Mouse (Mus musculus) liver, embryonic 16.5 days (tissue): ENCODE measurements around the gene Nfkbie. TPM values are rescaled to one million over a fixed set of nuclear protein-coding genes. Genes with fewer than 3 reads are reported as not detected.

Experiments used
- ATAC-seq: fragments of 200-750 bp; cut with Nextera tagmentation; 2 replicates; pipeline ENCODE4 v1.8.0; 2017; ENCODE audit warnings: low read depth, mild to moderate bottlenecking, moderate number of reproducible peaks, moderate library complexity
- H3K27ac ChIP-seq: fragments of 300-500 bp; sonication (generic); 2 replicates; pipeline ENCODE4 v1.5.1; 2014; ENCODE audit warnings: mild to moderate bottlenecking, low read length
- H3K27me3 ChIP-seq: fragments of 300-500 bp; sonication (generic); 2 replicates; pipeline ENCODE4 v1.6.1; 2014; ENCODE audit warnings: low read depth, low read length, mixed read lengths; ENCODE audit not compliant: control insufficient read depth, insufficient read depth
- H3K36me3 ChIP-seq: fragments of 300-500 bp; sonication (generic); 2 replicates; pipeline ENCODE4 v1.6.1; 2014; ENCODE audit warnings: mild to moderate bottlenecking; ENCODE audit not compliant: control insufficient read depth, insufficient read depth
- H3K4me1 ChIP-seq: fragments of 300-500 bp; sonication (generic); 2 replicates; pipeline ENCODE4 v1.6.1; 2014; ENCODE audit warnings: low read depth, low read length, mixed read lengths; ENCODE audit not compliant: control insufficient read depth
- H3K4me2 ChIP-seq: fragments of 300-500 bp; sonication (generic); 2 replicates; pipeline ENCODE4 v1.6.1; 2014; ENCODE audit warnings: low read depth, low read length, mixed read lengths
- H3K4me3 ChIP-seq: fragments of 300-500 bp; sonication (generic); 2 replicates; pipeline ENCODE4 v1.5.1; 2014; ENCODE audit warnings: low read depth, mild to moderate bottlenecking, low read length
- H3K9ac ChIP-seq: fragments of 300-500 bp; sonication (generic); 2 replicates; pipeline ENCODE4 v1.6.1; 2014; ENCODE audit warnings: low read depth, low read length
- H3K9me3 ChIP-seq: fragments of 300-500 bp; sonication (generic); replicated peaks from 2 replicates; pipeline ENCODE4 v1.6.1; 2016; ENCODE audit warnings: low read length; ENCODE audit not compliant: control insufficient read depth
- WGBS: fragments of 180-500 bp; shearing (Covaris S2); extraction: QIAGEN DNeasy Blood & Tissue Kit; methylation state at CpG from one replicate; pipeline ENCODE4 v1.1.7; 2014; ENCODE audit not compliant: insufficient replicate concordance; 5-methylcytosine and 5-hydroxymethylcytosine counted together
- polyA plus RNA-seq: library from polyadenylated mRNA; unstranded; fragments of >200 nt; fragmentation: Nextera tagmentation; extraction: Ambion mirVana; gene quantifications from 2 replicates; pipeline ENCODE4 v1.2.1, GENCODE M21; 2015

Nfkbie gene
- polyA plus RNA-seq, 1 experiment from 2014 or later = 1.8 TPM

GRCm38 (mm10) chr17:45517549-45518215 lies 37.8 kb upstream of the Nfkbie start:
- Histone ChIP-seq H3K4me2 (no peak overlapping the region), H3K4me1 (no peaks in the 10 kb centered on the region; the same call in 1 of the 2 replicates), H3K9me3 (no peaks in the 10 kb centered on the region), H3K27ac (no peak overlapping the region), H3K4me3 (no peak overlapping the region), H3K36me3 (no peaks in the 10 kb centered on the region), H3K9ac (no peak overlapping the region), H3K27me3 (no peaks in the 10 kb centered on the region)
- 39% methylated on average over 28 of the region's 28 CpGs for WGBS
- ATAC-seq = no peak

- no peak overlapping the region for H3K9ac ChIP-seq
- H3K4me1 ChIP-seq = no peaks in the 10 kb centered on the region; the same call in 1 of the 2 replicates
- ATAC-seq = no peak
- no peak overlapping the region for H3K4me3 ChIP-seq
- no peak overlapping the region for H3K27ac ChIP-seq
- H3K4me2 ChIP-seq = no peak overlapping the region
- no peaks in the 10 kb centered on the region for H3K36me3 ChIP-seq
- H3K27me3 ChIP-seq = no peaks in the 10 kb centered on the region; the same call in 1 of the 2 replicates
- WGBS = 66% methylated on average over 12 of the region's 12 CpGs
- no peaks in the 10 kb centered on the region for H3K9me3 ChIP-seq
These were observed 36.6 kb upstream of the Nfkbie start for GRCm38 (mm10) chr17:45518766-45519475.

- Histone ChIP-seq H3K4me1 (no peaks in the 10 kb centered on the region), H3K27ac (no peak overlapping the region), H3K9ac (no peak overlapping the region), H3K4me3 (no peak overlapping the region), H3K4me2 (no peak overlapping the region), H3K36me3 (no peaks in the 10 kb centered on the region), H3K27me3 (peaks cover 3% of the 10 kb centered on the region), H3K9me3 (no peaks in the 10 kb centered on the region)
- WGBS = 71% methylated on average over 11 of the region's 11 CpGs
- ATAC-seq = no peak
These were observed 35.4 kb upstream of the Nfkbie start for GRCm38 (mm10) chr17:45520136-45520535.

- no peak within 1 kb of the TSS for H3K4me2 ChIP-seq
- no peaks in the 10 kb centered on the region for H3K9me3 ChIP-seq
- no peaks in the 10 kb centered on the region for H3K36me3 ChIP-seq
- WGBS = 2% methylated on average over 21 of the region's 21 CpGs
- H3K9ac ChIP-seq = no peak within 1 kb of the TSS
- H3K4me1 ChIP-seq = no peaks in the 10 kb centered on the region
- peaks cover 6% of the 10 kb centered on the region for H3K27me3 ChIP-seq
- no peak for ATAC-seq
- no peak within 1 kb of the TSS for H3K27ac ChIP-seq
- no peak within 1 kb of the TSS for H3K4me3 ChIP-seq
These were observed 32.2 kb upstream of the Nfkbie start, which contains the start of gene Tcte1 for GRCm38 (mm10) chr17:45523263-45523662. Tcte1 (plus strand) TSS chr17:45523434.

- Histone ChIP-seq H3K9ac (no peak overlapping the region), H3K4me3 (no peak overlapping the region), H3K9me3 (no peaks in the 10 kb centered on the region), H3K4me2 (no peak overlapping the region), H3K27ac (no peak overlapping the region), H3K4me1 (no peaks in the 10 kb centered on the region), H3K27me3 (peaks cover 13% of the 10 kb centered on the region), H3K36me3 (no peaks in the 10 kb centered on the region)
- ATAC-seq = no peak
- 42% methylated on average over 4 of the region's 4 CpGs for WGBS
These were observed 30.5 kb upstream of the Nfkbie start for GRCm38 (mm10) chr17:45524961-45525360.

- Histone ChIP-seq H3K27ac (no peak overlapping the region), H3K9me3 (no peaks in the 10 kb centered on the region), H3K4me1 (no peaks in the 10 kb centered on the region), H3K4me3 (no peak overlapping the region), H3K4me2 (no peak overlapping the region), H3K36me3 (no peaks in the 10 kb centered on the region), H3K9ac (no peak overlapping the region), H3K27me3 (peaks cover 22% of the 10 kb centered on the region)
- WGBS = 28% methylated on average over 5 of the region's 5 CpGs
- ATAC-seq = no peak
These were observed 28.9 kb upstream of the Nfkbie start for GRCm38 (mm10) chr17:45526571-45526970.

- H3K4me2 ChIP-seq = no peak overlapping the region
- no peak overlapping the region for H3K4me3 ChIP-seq
- peaks cover 36% of the 10 kb centered on the region for H3K27me3 ChIP-seq
- 34% methylated on average over 13 of the region's 13 CpGs for WGBS
- no peak for ATAC-seq
- no peak overlapping the region for H3K9ac ChIP-seq
- H3K27ac ChIP-seq = no peak overlapping the region
- H3K9me3 ChIP-seq = no peaks in the 10 kb centered on the region
- no peaks in the 10 kb centered on the region for H3K4me1 ChIP-seq
- no peaks in the 10 kb centered on the region for H3K36me3 ChIP-seq
These were observed 25.1 kb upstream of the Nfkbie start for GRCm38 (mm10) chr17:45530346-45530782.

GRCm38 (mm10) chr17:45532896-45533295 lies 22.6 kb upstream of the Nfkbie start:
- ATAC-seq = no peak
- no peak overlapping the region for H3K9ac ChIP-seq
- H3K9me3 ChIP-seq = no peaks in the 10 kb centered on the region
- no peak overlapping the region for H3K27ac ChIP-seq
- H3K4me2 ChIP-seq = no peak overlapping the region
- peaks cover 49% of the 10 kb centered on the region for H3K27me3 ChIP-seq
- WGBS = 38% methylated on average over 15 of the region's 15 CpGs
- H3K4me1 ChIP-seq = no peaks in the 10 kb centered on the region
- H3K36me3 ChIP-seq = no peaks in the 10 kb centered on the region
- H3K4me3 ChIP-seq = no peak overlapping the region

GRCm38 (mm10) chr17:45536264-45536663 lies 19.2 kb upstream of the Nfkbie start:
- H3K27me3 ChIP-seq = peaks cover 45% of the 10 kb centered on the region

More at GRCm38 (mm10) chr17:45536264-45536663, 19.2 kb upstream of the Nfkbie start:
- 14% methylated on average over 5 of the region's 5 CpGs for WGBS
- H3K4me2 ChIP-seq = no peak overlapping the region
- no peak for ATAC-seq
- no peak overlapping the region for H3K4me3 ChIP-seq
- H3K9ac ChIP-seq = no peak overlapping the region
- no peaks in the 10 kb centered on the region for H3K4me1 ChIP-seq
- no peaks in the 10 kb centered on the region for H3K36me3 ChIP-seq
- no peaks in the 10 kb centered on the region for H3K9me3 ChIP-seq
- H3K27ac ChIP-seq = no peak overlapping the region
